Mouse (Mus musculus) heart, adult 9 months (tissue): ENCODE results near the gene Smug1.

Source experiments
- DNase-seq, 2 experiments: peaks; one replicate each; pipeline ENCODE4 v3.0.0; 2022; ENCODE audit warnings: low spot score in 2 of 2

Smug1 gene

DNA sequence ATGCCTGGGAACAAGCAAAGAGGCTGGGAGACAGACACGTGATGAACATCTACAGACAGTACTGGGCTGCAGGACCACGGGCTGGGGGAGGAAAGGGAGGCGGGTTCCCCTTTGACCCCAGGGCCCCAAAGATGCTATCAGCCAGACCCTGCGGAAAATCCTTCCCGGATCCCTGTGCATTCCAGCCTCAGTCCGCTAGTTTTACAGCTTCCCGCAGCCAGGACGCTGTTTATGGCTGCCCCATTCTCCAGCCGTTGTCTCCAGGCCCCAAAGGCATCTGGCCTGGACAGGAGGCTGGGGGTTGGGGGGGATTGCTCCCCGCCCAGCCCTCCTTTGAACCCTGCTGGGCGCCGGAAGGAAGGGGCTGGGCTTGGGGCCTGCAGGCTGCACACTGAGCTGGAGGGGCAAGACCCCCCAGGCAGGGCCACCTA lies 10.7 kb upstream of the Smug1 start:
- DNase-seq: no peak

DNA sequence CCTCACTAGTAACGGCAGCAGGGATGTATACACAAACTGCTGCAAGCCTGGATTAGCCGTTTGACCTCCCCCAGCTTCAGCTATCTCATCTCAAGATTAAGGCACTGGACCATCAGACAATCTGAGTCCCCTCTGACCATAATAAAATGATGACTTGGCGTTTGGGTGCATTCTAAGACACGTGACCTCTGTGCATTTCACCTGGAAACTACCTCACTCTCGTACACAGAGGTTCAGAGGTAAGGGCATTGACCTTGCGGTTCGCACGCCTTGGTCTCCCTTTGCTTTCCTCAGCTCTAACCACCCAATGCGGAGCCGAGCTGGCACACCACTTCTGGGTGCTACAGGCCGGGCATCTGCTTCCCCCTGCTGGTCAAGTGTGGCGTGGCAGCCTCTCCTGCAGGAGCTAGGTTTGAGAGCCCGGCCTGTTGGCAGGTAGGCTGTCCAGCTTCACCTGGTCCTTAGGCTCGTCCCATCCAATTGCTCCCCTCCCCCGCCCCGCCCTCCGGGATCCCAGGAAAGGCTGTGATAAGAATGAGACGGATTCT lies 10.1 kb upstream of the Smug1 start:
- DNase-seq: peak; percentile 70 to 83

DNA sequence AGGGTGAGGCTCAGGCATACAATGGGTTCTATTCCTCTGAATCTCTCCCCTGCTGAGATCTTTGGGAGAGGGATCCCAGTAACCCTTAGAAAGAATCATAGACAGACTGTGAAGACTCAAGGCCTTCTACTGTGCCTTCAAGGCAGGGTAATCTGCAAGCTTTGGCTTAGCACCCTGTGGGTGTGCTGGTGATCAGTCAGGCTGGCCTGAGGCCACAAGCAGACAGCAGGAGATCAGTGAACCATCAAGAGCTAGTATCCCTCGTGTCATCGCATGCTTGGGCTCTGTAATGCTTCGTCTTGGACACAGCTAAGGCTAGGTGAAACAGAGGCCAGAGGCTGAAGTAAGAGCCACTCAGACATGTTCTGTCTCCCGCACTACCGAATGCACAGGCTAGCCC lies 6.4 kb upstream of the Smug1 start:
- no peak for DNase-seq

DNA sequence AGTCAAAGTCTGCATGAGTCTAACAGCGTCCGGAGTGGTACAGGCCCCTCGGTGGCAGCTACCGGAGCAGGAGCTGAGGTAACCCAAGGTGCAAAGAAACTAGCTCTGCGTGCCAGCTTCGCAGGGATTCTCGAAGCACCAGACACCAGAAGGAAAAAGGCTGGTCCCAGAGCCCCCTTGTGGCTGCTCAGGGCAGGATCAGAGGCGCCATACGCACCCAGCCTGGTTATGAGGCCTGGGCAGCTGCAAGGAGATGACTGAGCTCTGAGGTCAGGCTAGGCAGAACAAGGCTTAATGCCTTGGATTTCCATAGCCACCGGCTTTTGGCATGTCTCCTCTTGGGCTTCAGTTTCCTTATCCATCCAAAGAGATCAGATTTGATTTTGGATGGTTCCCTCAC lies 5.6 kb upstream of the Smug1 start:
- no peak for DNase-seq

DNA sequence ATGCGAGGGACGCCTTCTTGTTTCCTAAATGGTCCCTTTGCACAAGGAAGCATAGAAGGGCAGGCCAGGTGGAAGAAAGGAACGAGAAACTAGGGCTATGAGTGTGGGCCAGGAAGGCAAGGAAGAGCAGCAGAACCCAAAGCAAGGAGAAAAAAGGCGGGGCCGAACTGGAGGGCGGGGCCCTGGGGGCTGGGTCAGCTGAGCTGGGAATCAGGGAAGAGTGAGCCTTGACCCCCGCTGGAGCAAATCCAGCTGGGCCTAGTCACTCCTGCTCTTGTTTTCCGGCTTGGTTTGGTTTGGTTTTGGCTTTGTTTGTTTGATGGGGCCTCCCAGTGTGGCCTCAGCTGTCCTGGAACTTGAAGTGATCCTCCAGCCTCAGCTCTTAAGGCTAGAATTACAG lies 4.4 kb upstream of the Smug1 start:
- no peak for DNase-seq

DNA sequence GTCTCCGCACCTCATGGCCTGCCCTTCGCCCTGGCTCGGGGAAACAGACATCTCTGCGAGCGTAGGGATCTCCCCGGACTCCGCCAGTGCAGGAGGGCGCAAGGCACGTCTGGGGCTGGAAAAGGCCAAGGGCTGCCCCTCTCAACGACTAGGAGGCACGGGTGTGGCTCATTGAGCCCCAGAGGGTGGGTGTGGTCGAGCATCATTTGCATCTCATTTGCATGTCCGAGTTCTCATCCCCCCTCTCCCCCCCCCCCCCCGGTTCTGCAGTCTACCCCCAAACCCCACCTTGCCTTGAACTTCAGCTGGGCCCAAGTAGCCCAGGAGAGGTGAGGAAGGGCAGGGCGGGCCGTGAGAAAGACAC lies 3.4 kb upstream of the Smug1 start:
- DNase-seq: no peak

DNA sequence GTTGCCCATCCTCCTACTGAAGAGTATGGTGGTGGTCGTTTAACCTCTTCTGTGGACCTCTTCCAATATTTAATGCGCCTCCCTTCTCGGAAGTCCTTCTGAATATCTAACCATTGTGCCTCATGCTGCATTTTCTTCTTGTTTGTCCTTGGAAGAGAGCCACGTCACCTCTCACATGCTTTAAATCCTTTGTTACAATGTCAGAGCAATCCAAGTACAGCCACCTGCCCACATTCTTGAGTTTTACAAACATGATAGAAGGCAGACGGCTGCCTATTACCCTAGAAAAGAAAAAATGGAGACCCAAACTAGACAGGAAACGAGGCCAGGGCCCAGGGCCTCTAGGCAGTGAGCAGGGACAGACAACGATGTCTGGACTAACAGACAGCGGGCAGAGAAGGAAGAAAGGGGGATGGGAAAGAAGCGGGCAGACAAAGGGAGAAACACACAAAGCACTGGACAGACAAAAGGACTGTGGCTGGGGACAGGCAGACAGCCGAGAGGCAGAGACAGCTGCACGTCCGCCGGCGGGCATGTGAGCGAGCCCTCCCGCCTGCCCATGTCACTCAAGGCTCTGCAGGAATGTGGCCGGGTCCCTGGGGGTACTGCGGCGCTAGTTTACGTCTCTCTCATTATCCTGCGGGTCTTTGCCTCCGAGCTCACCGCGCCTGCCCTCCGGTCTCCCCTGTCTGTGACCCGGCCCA lies 2.9 kb upstream of the Smug1 start:
- no peak for DNase-seq

DNA sequence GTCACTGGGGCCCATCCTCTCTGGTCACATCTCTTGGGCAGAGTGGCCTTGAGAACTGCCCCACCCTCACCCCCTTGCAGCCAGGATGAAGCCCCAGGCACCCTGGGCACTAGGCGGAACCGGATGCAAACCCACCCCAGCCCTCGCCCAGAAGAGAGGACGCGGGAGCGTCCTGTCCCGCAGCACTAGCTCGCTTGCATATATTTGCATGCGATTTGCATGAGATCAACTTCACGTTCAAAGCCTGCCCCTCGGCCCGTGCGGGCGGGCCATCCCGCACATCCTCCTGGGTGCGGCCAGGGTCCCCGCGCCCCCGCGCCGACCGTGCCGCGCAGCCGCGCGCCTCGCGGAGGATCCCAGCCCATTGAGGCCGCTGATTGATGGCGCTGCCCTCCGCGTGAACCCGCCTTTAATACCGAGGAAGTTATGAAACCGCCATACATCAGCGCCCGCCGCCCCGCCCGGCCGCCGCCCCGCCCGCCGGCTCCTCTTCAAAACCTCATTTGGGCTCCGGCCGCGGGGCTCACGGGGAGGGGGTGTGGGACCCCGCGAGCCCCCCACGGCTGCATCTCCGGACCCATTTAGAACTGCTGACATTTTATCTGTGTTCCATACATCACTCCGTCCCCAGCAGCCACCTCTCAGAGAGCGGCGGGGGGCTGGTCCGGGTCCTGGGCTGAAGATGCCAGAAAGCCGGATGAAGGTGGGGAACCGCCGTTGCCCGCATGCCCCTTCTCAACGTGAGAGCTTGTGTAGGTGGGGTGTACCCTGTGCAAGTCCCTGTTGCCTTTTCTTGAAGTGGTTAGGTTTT lies 2.1 kb upstream of the Smug1 start:
- DNase-seq: no peak

DNA sequence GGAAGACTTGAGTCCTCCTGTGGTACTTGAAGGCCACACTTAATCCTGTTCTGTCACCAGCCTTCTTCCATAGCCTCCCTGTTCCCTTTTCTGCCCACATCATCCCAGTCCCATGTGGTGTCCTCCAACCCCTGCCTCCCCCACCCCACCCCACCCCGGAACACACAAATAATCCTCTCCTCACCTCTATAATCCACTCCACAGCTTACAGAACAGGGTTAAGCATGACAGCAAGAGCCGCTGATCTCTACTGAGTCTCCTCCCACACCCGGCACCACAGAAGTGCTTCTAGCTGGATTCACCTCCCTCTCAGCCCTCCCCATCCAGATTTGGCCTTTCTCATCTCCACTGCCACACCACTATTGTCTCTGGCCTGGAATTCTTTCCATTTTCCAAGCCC lies 894 bp upstream of the Smug1 start:
- DNase-seq: no peak

DNA sequence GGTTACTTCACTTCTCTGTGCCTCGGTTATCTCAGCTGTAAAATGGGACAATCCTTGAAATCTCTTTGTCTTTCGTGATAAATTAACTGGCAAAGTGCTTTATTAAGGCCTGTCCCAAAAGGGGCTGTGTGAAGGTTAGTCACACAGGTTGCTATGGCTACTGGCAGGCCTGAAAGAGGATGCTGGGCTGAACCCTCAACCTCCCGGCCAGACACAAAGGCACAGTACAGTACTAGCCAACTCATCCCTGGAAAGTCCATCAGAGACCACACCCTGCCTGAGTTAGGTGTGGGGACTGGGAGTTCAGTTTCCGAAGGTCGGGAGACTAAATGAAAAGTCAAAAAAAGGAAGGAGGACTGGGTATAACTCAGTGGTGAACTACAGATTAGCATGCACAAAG lies 968 bp downstream of the Smug1 start:
- DNase-seq: no peak

DNA sequence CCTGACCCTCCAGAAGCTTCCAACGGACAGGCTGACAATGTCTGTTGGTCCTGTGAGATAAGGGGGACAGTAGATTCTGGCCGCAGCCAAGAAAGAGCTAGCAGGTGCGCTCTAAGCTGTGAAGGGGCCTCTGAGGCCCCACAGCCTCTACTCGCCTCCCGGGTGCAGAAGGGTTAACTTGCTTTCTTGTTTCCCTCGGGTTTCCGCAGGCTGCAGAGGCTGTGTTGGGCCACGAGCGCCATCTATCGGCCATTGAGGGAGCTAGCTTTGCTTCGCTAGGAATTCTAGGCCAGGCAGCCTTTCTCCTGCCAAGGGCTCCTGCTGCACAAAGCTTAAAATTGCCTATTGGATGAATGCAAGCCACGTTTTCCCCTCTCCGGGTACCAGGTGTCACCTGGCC lies 1.5 kb downstream of the Smug1 start:
- peak; percentile 58 to 86 for DNase-seq

DNA sequence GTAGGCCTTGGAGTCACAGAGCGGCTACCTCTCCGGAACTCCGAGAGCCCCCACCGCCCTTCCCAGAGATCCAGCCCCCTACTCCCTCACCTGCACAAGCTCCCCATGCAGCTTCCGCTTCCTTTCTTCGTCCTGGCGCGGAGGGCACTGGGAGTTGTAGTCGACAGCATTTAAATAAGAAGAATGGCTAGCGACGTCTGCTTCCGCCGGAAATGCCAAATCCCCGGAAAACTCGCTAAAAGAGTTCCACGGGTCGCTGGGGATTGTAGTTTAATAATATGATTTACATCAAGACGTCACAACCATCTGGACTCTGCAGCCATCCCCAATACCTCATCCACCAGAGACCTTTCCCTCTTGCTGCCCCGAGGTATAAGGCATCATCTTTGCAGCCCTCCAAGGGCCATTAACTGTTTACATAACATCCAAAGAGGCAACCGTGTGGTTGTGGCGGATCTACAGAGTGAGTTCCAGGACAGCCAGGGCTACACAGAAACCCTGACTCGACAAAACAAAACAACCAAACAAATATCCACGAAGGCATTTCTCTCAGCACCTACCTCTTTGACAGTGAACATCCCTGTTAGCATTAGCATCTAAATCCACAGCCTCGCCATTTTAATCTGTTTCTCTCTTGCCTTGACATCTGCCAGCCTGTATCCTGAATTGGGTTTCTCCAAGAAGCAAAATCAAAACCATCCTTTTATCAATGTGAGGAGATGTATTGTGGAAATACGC lies 3.5 kb downstream of the Smug1 start:
- DNase-seq: peak; percentile 89 to 92

DNA sequence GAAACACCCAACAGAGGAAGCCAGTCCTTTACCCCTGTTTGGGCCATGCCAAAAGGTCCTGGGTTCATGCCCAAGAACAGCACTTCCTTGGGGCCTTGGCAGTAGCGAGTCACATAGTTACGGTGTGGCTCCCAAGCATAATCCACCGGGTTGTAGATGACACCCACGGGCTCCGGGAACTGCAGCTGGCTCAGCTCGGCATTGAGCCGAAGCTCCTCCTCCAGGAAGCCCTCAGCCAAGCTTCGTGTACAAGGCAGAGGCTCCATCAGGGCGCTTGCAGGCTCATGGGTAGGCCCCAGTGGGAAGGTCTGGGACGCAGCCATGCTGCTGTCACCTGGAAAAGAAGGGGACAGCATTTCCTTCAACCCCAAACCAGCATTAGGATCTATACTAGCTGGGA lies 9.3 kb downstream of the Smug1 start:
- DNase-seq: no peak

DNA sequence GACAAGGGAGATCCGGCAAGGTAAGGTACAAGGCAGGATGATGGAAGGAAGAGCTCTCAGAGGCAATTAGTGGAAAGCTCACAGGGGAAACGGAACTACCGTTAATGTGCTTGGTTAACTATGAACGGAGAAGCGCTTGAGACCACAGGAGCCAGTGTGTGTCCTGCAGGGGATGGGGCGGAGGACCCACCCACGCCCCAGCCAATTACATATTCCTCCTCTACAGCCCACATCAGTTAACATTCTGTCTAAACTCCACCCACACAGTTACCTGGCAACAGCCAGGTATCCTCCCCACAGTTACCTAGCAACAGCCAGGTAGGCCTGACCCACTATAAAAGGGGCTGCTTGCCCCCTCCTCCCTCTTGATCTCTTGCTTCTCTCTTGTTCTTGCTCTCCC lies 10.0 kb downstream of the Smug1 start:
- DNase-seq: no peak

DNA sequence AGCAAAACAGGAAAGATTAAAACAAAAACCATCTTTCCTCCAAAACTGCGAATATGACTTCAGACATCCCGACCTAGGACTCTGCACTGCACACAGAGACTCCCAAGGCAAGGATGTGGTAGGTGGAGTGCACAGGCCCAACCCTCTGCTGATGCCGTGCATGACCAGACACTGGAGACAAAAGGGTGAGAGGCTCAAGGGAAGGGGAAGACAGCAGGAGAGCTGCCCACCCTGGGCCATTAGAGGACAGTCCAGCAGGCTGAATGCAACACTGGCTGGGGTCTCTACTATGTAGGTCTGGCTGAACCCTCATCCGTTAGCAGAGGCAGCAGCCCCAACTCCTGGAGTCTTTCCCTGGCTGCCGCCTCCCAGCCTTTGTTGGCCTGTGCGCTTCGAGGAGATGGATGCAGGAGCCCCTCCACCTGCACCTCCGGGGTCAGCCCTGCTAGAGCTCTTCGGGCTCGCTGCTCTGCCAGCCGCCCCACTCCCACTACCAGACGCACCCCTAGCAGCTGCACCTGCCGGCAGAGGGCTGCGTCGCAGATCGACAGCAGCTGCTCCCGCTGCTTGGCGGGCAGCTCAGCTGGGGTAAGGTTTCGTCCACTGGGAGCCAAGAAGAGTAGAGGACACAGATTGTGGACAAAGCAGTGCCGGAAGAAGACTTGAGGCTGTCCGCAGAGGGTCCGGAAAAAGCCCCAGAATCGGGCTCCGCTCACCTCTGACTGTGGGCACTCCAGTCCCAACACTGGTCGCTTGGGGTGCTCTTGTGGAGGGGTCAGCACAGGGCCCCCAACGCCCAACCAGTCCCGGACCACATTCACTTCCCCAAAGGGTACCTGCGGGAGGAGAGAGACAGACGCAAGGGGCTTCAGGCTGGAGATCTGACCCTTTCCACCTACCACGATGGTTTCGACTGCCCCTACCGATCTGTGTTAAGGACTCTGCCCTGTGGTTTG lies 11.2 kb downstream of the Smug1 start:
- DNase-seq: no peak

DNA sequence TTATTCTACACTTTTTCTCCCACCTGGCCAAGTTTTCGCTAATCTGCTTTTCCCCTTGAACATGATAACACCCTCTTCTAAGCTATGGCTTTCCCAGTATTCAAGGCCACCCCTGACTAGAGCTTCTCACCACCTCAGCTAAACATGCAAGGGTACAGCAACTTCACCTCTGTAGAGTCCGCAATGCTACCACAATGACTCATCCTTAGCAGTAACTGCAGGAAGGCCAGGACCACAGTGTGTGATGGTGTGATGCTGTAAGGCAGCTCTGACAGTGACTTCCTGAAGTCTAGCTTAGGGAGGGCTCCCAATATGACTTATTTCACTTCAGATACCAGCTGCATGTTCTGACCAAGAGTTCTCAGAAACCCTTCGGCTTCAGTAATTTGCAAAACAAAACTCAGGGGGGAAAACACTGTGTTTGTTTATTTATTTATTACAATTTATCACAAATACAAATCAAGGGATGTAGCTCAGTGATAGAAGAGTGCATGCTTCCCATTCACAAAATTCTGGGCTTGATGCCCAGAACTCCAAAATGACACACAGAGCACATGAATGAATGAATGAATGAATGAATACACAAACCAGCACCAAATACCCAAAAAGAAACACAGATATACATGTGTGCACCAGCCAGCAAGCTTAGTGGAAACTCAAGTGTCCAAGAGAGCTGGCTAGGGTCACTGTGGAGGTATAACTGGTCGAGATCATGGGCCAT lies 13.8 kb downstream of the Smug1 start:
- DNase-seq: no peak

DNA sequence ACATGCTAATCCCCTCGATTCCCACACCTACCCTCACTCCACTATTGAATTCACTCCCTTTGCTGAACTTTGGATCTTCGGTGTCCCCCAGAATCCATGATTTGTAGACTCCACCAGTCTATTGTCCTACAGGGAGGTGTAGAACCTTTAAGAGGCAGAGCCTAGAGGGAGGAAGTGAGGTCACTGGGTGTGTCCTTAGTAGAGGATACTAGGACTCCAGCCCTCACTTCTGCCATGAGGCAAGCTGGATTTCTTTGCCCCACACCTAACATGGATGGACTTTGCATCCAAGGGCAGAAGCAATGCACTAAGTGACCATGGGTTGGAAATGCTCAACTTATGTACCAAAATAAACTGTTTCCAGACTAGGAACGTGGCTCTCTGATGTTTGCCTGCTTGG lies 14.5 kb downstream of the Smug1 start:
- no peak for DNase-seq

DNA sequence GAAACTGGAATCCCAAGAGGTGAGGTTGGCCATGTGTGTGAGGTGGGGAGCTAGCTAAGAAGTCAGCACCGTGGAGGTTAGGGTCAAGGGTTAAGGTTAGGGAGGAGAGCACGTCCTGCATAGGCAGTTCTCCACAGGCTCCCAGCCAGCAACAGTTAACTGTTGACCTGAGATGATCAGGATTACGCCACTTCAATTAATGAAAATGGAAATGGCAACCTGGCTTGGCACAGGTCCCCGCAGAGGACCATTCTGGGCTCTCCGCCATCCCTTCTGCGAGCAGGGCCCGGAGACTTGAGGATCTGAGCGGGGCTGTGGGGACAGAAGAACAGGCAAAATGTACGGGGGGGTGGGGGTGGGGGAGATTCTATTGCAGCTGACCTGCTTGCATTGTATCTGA lies 19.1 kb downstream of the Smug1 start:
- DNase-seq: no peak

DNA sequence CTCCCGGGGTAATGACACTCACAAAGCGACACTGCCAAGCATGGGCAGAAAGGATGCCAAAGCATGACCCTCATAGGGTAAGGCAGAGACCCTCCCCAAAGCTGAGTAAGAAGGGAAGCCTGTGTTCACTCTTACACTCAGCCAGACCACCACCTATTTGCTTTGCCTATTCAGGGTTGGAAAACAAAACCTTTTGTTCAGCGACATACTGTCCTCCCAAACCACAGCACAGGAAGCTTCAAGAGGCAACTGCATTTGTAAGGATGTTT lies 19.5 kb downstream of the Smug1 start:
- no peak for DNase-seq

DNA sequence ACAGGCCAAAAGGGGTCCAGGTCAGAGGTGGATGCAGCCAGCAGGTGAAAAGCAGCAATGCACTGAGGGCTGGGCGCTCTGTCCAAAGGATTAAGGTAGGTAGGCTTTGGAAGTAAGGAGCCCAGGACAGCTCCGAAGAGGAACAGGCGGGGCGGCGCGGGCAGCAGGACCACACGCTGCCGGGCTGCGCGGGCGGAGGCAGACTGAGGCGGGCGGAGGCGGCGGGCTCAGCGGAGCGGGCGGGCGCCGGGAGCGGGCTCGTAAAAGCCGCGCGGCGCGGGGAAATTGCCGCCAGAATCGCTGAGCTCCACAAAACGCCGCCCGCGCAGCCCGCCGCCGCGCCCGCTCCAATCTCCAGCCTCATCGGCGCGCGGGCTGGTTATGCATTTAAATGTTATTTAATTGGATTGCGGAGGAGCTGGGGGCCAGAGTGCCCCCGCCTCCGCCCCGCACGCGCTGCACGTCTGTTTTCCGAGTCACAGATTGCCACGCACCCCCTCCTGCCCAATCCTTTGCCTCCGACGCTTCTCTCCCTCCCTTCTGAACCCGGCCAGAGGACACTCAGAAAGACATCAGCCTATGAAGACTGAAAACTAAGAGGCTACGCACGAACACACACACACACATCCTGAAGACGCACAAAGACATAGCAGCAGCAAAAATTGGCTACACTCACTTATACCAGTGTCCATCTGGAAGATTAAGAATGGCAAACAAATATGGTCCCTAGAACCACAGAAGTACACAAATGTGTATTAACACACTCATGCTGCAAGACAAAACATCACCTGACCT lies 20.1 kb downstream of the Smug1 start:
- DNase-seq: no peak
